Mouse (Mus musculus) stomach, postnatal 0 days (tissue): ENCODE measurements at regions not wholly inside any gene's neighbourhood (a gene's known extent, or its start where the extent isn't known, plus 50 kb on each side); places are given as distances from the start of the nearest gene placed in this dataset.

Experiments used
- ATAC-seq: fragments of 200-750 bp; cut with Nextera tagmentation; 2 replicates; pipeline ENCODE4 v1.8.0; 2017; ENCODE audit not compliant: low FRiP score, low TSS enrichment
- DNase-seq: peaks from one replicate; pipeline ENCODE4 v3.0.0-alpha.2; 2016; ENCODE audit warnings: low spot score
- H3K27ac ChIP-seq: fragments of 300-500 bp; sonication (generic); replicated peaks from 2 replicates; pipeline ENCODE4 v1.5.1; 2014; ENCODE audit warnings: mild to moderate bottlenecking, control low read depth
- H3K27me3 ChIP-seq: fragments of 300-500 bp; sonication (generic); 2 replicates; pipeline ENCODE4 v1.6.1; 2014; ENCODE audit warnings: low read length; ENCODE audit not compliant: control insufficient read depth, insufficient read depth
- H3K36me3 ChIP-seq: fragments of 300-500 bp; sonication (generic); 2 replicates; pipeline ENCODE4 v1.6.1; 2014; ENCODE audit warnings: low read length, mixed read lengths; ENCODE audit not compliant: control insufficient read depth, insufficient read depth
- H3K4me1 ChIP-seq: fragments of 300-500 bp; sonication (generic); replicated peaks from 2 replicates; pipeline ENCODE4 v1.6.1; 2014; ENCODE audit warnings: antibody characterized with exemption; ENCODE audit not compliant: control insufficient read depth, insufficient read depth
- H3K4me2 ChIP-seq: fragments of 300-500 bp; sonication (generic); replicated peaks from 2 replicates; pipeline ENCODE4 v1.6.1; 2014; ENCODE audit warnings: low read depth, mild to moderate bottlenecking, control low read depth, moderate library complexity
- H3K4me3 ChIP-seq: fragments of 300-500 bp; sonication (generic); 2 replicates; pipeline ENCODE4 v1.5.1; 2014; ENCODE audit warnings: low read depth, low read length, control low read depth
- H3K9ac ChIP-seq: fragments of 300-500 bp; sonication (generic); 2 replicates; pipeline ENCODE4 v1.6.1; 2014; ENCODE audit warnings: mild to moderate bottlenecking, low read length, control low read depth, mixed read lengths
- H3K9me3 ChIP-seq: fragments of 300-500 bp; sonication (generic); 2 replicates; pipeline ENCODE4 v1.6.1; 2016; ENCODE audit warnings: low read length; ENCODE audit not compliant: control insufficient read depth
- CTCF ChIP-seq: IDR thresholded peaks from 2 replicates; pipeline ENCODE4 v1.5.1; 2016; ENCODE audit warnings: antibody characterized with exemption, low read depth, mild to moderate bottlenecking, moderate library complexity
- EP300 ChIP-seq: optimal IDR thresholded peaks from 2 replicates; pipeline ENCODE3; 2016; ENCODE audit warnings: antibody characterized with exemption
- WGBS: fragments of 180-500 bp; shearing (Covaris S2); extraction: QIAGEN DNeasy Blood & Tissue Kit; methylation state at CpG from one replicate; pipeline ENCODE4 v1.1.7; 2014; 5-methylcytosine and 5-hydroxymethylcytosine counted together

- TF ChIP-seq CTCF = no peak
- TF ChIP-seq EP300 = no peak
- DNase-seq (no peak), ATAC-seq (no peak)
- H3K36me3 ChIP-seq = no peaks in the 10 kb centered on the region
- H3K4me3 ChIP-seq = no peak overlapping the region
- no peaks in the 10 kb centered on the region for H3K9me3 ChIP-seq
- no peaks in the 10 kb centered on the region for H3K4me1 ChIP-seq
- 71% methylated on average over 2 of the region's 2 CpGs for WGBS
- H3K27ac ChIP-seq = no peak overlapping the region
- H3K9ac ChIP-seq = no peak overlapping the region
- no peak overlapping the region for H3K4me2 ChIP-seq
- H3K27me3 ChIP-seq = no peaks in the 10 kb centered on the region
Measured at GRCm38 (mm10) chr1:80091800-80092199, 126.5 kb downstream of the Fam124b start.

DNA sequence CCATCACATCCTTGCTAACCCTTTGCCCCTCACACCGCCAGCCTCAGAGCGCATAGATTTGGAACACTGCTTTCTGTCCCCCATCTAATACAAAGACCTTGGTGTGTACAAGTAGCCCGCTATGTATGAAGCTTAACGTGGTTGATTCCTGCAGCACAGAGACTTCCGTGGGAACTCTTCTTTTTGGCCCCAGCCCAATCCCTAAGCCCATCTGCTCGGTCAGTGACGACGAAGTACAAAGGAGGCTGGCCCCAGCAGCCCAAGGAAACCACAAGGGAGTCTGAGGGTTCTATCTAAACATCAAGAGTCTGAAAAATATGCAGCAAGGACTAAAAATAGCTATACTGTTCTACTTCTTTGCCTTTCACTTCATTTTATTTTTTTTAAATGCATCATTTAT is 126.9 kb downstream of the Fam124b start:
- ATAC-seq (no peak), DNase-seq (no peak)
- no peak overlapping the region for H3K27ac ChIP-seq
- TF ChIP-seq EP300 = no peak
- TF ChIP-seq CTCF = no peak
- H3K9me3 ChIP-seq = no peaks in the 10 kb centered on the region
- no peak overlapping the region for H3K4me2 ChIP-seq
- no peaks in the 10 kb centered on the region for H3K36me3 ChIP-seq
- H3K27me3 ChIP-seq = no peaks in the 10 kb centered on the region
- no peak overlapping the region for H3K9ac ChIP-seq
- H3K4me3 ChIP-seq = no peak overlapping the region
- 58% methylated on average over 8 of the region's 8 CpGs for WGBS
- no peaks in the 10 kb centered on the region for H3K4me1 ChIP-seq

DNA sequence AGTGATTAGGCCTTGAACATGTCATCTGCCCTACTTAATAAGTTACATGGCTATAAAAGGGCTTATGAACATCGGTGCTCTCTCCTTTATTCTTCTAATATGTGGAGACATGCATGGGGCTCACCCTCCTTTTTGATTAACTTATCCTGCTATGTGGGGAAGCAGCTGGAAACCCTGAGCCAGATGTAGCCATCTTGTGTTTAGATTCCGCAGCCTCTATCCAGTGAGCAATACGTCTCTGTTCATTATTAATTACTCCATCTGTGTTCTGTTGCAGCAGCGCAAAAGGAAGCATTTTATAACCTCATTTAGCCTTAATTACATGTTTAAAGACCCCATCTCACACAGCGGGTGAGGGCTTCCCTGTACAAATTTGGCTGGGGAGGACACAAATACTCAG is 129.6 kb downstream of the Fam124b start:
- Histone ChIP-seq H3K36me3 (no peaks in the 10 kb centered on the region), H3K27me3 (no peaks in the 10 kb centered on the region), H3K27ac (no peak overlapping the region), H3K4me1 (no peaks in the 10 kb centered on the region), H3K4me3 (no peak overlapping the region), H3K4me2 (no peak overlapping the region), H3K9me3 (no peaks in the 10 kb centered on the region), H3K9ac (no peak overlapping the region)
- WGBS = 49% methylated on average over 5 of the region's 5 CpGs
- ATAC-seq (no peak), DNase-seq (no peak)
- no peak for TF ChIP-seq CTCF
- TF ChIP-seq EP300 = no peak

GRCm38 (mm10) chr1:80076357-80076756 is 141.9 kb downstream of the Fam124b start:
- no peaks in the 10 kb centered on the region for H3K4me1 ChIP-seq
- ATAC-seq (no peak), DNase-seq (no peak)
- TF ChIP-seq EP300 (no peak), CTCF (no peak)
- H3K9me3 ChIP-seq = no peaks in the 10 kb centered on the region
- H3K4me3 ChIP-seq = no peak overlapping the region
- no peaks in the 10 kb centered on the region for H3K36me3 ChIP-seq
- H3K27me3 ChIP-seq = no peaks in the 10 kb centered on the region
- no peak overlapping the region for H3K4me2 ChIP-seq
- H3K27ac ChIP-seq = no peak overlapping the region
- H3K9ac ChIP-seq = no peak overlapping the region
- 73% methylated on average over 4 of the region's 4 CpGs for WGBS

- Histone ChIP-seq H3K4me1 (no peaks in the 10 kb centered on the region), H3K27me3 (no peaks in the 10 kb centered on the region), H3K9me3 (no peaks in the 10 kb centered on the region), H3K4me3 (no peak overlapping the region), H3K27ac (no peak overlapping the region), H3K9ac (no peak overlapping the region), H3K36me3 (no peaks in the 10 kb centered on the region), H3K4me2 (no peak overlapping the region)
- TF ChIP-seq CTCF = no peak
- TF ChIP-seq EP300 = no peak
- DNase-seq (no peak), ATAC-seq (no peak)
- 92% methylated on average over 4 of the region's 4 CpGs for WGBS
Measured at GRCm38 (mm10) chr1:80074376-80074775, 143.9 kb downstream of the Fam124b start.

GRCm38 (mm10) chr1:80073950-80074349 is 144.3 kb downstream of the Fam124b start:
- H3K4me1 ChIP-seq = no peaks in the 10 kb centered on the region
- no peak overlapping the region for H3K9ac ChIP-seq
- ATAC-seq (no peak), DNase-seq (no peak)
- H3K27ac ChIP-seq = no peak overlapping the region
- no peak overlapping the region for H3K4me3 ChIP-seq
- H3K36me3 ChIP-seq = no peaks in the 10 kb centered on the region
- H3K9me3 ChIP-seq = no peaks in the 10 kb centered on the region
- H3K4me2 ChIP-seq = no peak overlapping the region
- no peaks in the 10 kb centered on the region for H3K27me3 ChIP-seq
- no peak for TF ChIP-seq EP300
- TF ChIP-seq CTCF = no peak
- 85% methylated on average over 3 of the region's 3 CpGs for WGBS
